Mouse (Mus musculus) right cerebral cortex, postnatal 25 days (tissue): Measurements from ENCODE around the gene Angptl2.
A peak's percentile ranks its signal among the peaks of the same experiment; 100 is the strongest.

Experiments
- DNase-seq: peaks from one replicate; pipeline ENCODE4 v3.0.0; 2022

Gene Angptl2

GRCm38 (mm10) chr2:33215700-33216509, at the start of gene Angptl2:
Gene Angptl2 (plus strand): TSS chr2:33216069.
- peak; percentile 69 for DNase-seq

DNA sequence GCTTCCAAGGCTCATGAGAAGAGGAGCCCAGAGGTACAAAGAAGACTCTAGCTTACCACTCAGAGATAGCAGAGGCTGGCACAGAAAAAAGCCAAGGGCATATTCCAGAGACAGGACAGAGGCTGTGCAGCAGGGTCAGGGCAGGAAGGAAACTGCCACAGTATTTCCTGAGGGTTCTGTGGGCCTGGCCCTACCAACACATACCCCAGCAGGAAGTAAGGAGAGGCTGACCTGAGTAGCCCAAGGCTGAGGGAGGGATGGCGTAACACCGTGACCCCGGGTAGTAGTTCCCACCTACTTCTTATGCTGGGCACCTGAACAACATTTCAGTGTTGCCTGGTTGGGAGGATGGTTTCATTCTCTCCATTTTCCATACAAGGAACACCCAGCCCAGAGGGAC, 48.8 kb upstream of the Angptl2 start:
- DNase-seq: no peak

DNA sequence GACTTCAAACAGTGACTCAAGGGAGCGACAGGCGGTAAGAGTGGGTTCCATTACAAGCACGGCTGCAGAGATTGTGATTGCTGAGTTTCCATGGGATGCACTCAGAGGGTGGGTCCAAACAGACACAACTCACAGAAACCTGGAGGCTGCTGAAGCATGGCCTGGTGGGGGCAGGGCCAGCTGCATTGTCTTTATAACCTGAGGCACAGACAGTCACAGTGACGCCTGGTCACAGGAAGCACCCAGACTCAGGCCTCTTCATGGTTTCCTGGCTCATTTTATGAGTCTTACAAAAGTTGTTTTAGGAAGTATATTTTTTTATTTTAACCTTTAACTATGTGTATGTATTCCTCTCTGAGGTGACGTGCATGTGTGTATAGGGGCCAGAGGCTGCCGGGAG, 46.4 kb upstream of the Angptl2 start:
- DNase-seq: no peak

DNA sequence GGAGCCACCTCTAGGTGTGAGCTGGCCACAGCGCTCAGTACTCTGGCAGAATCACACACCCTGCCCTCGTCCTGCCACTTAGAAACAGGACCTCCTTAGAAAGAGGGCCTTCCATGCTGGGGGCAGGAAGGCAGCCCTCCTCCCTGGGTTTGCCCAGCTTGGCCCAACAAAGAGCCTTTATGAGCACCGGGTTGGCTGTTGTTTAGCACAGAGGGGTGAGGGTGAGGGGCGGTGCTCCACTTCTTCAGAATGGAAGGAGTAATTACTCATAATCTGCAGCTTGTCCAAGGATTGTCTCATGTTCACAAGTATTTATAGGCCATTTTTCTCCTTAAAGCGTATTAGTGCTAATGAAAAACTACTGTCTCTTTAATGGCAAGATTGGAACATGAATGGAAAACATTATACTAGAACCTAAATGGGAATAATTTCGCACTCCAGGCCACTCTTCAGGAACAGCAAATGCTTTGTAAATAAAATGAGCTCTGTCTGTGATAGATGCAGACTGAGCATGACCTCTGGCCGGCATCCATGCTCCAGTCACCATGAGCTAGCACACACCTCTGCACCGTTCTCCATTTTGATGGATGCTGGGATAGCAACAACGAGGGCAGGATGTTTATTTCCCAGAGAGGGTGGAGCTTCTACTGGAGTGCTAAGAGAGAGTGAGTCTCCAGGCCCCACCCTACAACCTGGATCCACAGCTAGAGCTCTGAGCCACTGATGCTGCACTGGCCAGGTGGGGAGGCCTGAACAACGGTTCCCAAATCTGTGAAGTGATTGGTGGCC, 44.9 kb upstream of the Angptl2 start:
- DNase-seq: no peak

DNA sequence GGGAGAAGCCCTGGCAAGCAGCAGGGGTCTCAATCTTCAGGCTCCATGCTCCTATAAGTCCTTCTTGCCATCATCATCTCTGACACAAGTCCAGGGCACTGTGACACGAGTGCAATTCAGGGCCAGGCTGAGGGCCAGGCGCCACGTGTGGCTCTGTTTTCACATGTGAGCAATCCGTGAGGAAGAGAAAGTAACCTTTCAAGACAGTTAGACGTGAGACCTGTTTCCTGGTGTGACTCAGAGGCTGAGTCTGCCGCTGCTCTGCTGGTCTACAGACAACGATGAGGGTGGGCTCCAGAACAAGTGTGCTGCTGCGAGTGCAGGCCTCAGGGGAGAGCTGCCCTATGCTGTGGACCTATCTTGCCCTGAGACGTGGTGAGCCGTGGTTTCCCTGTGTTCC, 42.7 kb upstream of the Angptl2 start:
- no peak for DNase-seq

GRCm38 (mm10) chr2:33173686-33174085, 42.2 kb upstream of the Angptl2 start:
- DNase-seq: no peak

GRCm38 (mm10) chr2:33176516-33176915, 39.4 kb upstream of the Angptl2 start:
- no peak for DNase-seq

- no peak for DNase-seq
These were observed 38.9 kb upstream of the Angptl2 start for GRCm38 (mm10) chr2:33176921-33177320.

GRCm38 (mm10) chr2:33177443-33178242, 38.2 kb upstream of the Angptl2 start:
- DNase-seq: no peak

GRCm38 (mm10) chr2:33178243-33178932, 37.5 kb upstream of the Angptl2 start:
- no peak for DNase-seq

DNA sequence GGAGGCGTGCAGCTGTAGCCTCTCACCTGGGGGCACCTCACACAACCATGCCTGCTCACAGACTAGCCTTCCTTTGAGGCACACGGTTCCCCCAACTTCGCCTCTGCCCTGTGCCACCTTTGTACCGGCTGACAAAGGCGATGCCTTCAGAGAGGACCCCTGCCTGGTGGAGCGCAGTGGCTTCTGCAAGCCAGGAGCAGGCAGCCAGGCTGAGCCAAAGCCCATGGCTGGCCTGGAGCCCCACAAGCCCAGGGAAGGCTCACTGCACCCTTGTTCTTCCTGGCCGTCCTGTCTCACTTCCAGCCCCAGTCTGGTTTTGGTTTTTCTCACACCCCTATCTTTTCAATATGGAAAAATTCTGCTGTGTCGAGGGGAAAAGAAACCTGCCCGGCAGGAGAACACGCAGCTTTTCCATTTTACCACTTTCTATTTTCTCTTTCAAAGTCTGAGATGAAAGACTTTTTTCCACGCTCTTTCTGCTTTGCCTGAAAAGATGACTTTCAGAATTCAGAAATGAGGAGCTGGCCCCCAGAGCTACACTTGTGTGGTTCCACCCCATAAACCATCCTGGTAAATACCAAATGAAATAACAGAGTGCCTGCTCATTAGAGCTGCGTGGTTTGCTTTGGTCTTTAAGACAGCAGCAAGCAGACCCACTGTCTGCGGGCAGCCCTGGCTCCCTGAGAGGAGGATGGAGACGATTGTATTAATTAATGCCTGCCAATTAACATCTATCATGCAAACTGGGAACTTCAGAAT, 36.5 kb upstream of the Angptl2 start:
- DNase-seq: no peak

- no peak for DNase-seq
These were observed 35.8 kb upstream of the Angptl2 start for GRCm38 (mm10) chr2:33179930-33180630.

- DNase-seq: no peak
These were observed 32.5 kb upstream of the Angptl2 start for GRCm38 (mm10) chr2:33183321-33183720.

GRCm38 (mm10) chr2:33184641-33185040, 31.2 kb upstream of the Angptl2 start:
- DNase-seq: no peak

DNA sequence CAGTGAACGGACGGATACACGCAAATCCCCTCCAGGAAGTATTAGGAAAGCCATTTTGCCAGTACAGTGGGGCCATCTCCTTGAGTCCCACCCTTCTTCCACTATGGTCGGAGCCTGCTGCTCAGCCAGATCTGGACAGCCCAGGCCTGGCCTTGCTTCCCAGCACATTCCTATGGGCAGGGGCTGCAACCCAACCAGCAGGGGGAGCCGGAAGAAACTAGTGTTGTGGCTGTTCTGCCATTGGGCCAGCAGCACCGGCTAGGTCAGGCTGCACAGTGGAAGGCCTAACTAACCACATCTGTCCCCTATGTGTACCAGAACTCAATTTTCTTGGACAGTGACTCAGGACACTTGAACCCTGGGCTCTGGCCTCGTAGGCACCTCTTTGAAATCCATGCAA, 30.6 kb upstream of the Angptl2 start:
- no peak for DNase-seq

DNA sequence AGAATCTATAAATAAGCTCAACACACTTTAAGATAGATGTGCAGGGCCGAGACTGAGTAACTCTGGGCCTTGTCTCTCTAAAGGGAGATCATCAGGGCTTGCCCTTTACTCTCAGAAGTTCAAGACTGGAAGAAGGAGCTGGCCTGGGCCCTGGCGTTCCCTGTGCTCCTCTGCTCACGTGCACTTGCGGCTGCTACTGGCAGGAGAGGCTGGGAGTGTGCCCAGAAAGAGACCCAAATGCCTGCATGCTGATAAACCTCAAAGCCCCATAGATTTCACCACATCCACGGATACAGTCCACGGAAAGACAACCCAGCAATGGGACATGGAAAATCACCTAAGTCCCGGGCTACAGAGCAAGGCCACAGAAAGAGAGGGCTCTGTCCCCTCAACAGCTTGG, 29.4 kb upstream of the Angptl2 start:
- DNase-seq: no peak

DNA sequence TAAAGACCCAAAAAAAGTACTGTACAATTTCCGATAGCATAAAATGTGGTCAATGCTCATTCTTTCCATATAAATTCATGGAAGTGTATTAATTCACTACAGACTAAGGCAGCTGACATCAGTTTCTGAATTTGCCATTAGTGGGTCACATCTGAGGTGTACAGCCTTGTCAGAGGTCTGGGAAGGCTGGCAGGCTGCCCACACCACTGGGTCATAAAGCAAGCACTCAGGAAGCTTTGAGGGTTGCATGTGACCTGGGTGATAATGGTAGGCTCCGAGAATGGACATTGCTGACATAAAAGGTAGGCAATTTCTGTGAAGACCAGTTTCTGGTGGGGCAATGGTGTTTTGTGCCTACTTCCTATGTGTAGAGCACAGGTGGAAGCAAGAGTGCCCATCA, 28.0 kb upstream of the Angptl2 start:
- DNase-seq: no peak

- no peak for DNase-seq
These were observed 26.8 kb upstream of the Angptl2 start for GRCm38 (mm10) chr2:33188925-33189670.

GRCm38 (mm10) chr2:33189976-33190375, 25.9 kb upstream of the Angptl2 start:
- DNase-seq: no peak

- DNase-seq: no peak
These were observed 15.4 kb upstream of the Angptl2 start for GRCm38 (mm10) chr2:33200368-33201068.
